Mouse (Mus musculus) layer of hippocampus, adult 11-12 months (tissue): ENCODE data around the gene 6330403K07Rik.

Experiments
- DNase-seq: peaks from one replicate; pipeline ENCODE4 v3.0.0; 2022; ENCODE audit warnings: low spot score

The 6330403K07Rik gene

GRCm38 (mm10) chr11:71033163-71033761, at the start of gene 6330403K07Rik:
6330403K07Rik (minus strand) TSS chr11:71033513.
- peak; percentile 48 for DNase-seq

GRCm38 (mm10) chr11:71076342-71076741, 43.0 kb upstream of the 6330403K07Rik start:
- DNase-seq = no peak

- no peak for DNase-seq
These were observed 19.2 kb upstream of the 6330403K07Rik start for GRCm38 (mm10) chr11:71052554-71052953.

- DNase-seq = no peak
These were observed 6.4 kb upstream of the 6330403K07Rik start for GRCm38 (mm10) chr11:71039526-71040298.

- peak; percentile 38 for DNase-seq
These were observed 686 bp downstream of the 6330403K07Rik start for GRCm38 (mm10) chr11:71032491-71033162.

GRCm38 (mm10) chr11:71032070-71032469, 1.2 kb downstream of the 6330403K07Rik start:
- no peak for DNase-seq

- no peak for DNase-seq
These were observed 3.8 kb downstream of the 6330403K07Rik start for GRCm38 (mm10) chr11:71029403-71030118.

- DNase-seq = no peak
These were observed 5.0 kb downstream of the 6330403K07Rik start for GRCm38 (mm10) chr11:71028280-71028679.

GRCm38 (mm10) chr11:71019201-71020068, 13.9 kb downstream of the 6330403K07Rik start, which contains the start of the genes Mis12 and Derl2:
Mis12 (plus strand) TSS chr11:71019611.
Derl2 (minus strand) TSS chr11:71019841.
- DNase-seq = peak; percentile 99

- DNase-seq = no peak
These were observed 14.7 kb downstream of the 6330403K07Rik start for GRCm38 (mm10) chr11:71018416-71019200.

GRCm38 (mm10) chr11:71017051-71017450, 16.3 kb downstream of the 6330403K07Rik start:
- no peak for DNase-seq

GRCm38 (mm10) chr11:71012743-71013142, 20.6 kb downstream of the 6330403K07Rik start:
- DNase-seq = no peak

- DNase-seq = no peak
These were observed 25.0 kb downstream of the 6330403K07Rik start for GRCm38 (mm10) chr11:71008321-71008720.

- DNase-seq = no peak
These were observed 25.5 kb downstream of the 6330403K07Rik start for GRCm38 (mm10) chr11:71007831-71008230.

GRCm38 (mm10) chr11:71007026-71007425, 26.3 kb downstream of the 6330403K07Rik start:
- DNase-seq = no peak

- DNase-seq = no peak
These were observed 28.3 kb downstream of the 6330403K07Rik start for GRCm38 (mm10) chr11:71005046-71005445.

- peak; percentile 98 for DNase-seq
These were observed 29.0 kb downstream of the 6330403K07Rik start, which contains the start of gene Dhx33 for GRCm38 (mm10) chr11:71004316-71004773. Dhx33 (minus strand) TSS chr11:71004437.

GRCm38 (mm10) chr11:71003611-71004315, 29.6 kb downstream of the 6330403K07Rik start:
- DNase-seq = no peak

GRCm38 (mm10) chr11:71001167-71001566, 32.1 kb downstream of the 6330403K07Rik start:
- peak; percentile 71 for DNase-seq
